Mouse (Mus musculus): ENCODE measurements at regions not wholly inside any gene's neighbourhood (a gene's known extent, or its start where the extent isn't known, plus 50 kb on each side); places are given as distances from the start of the nearest gene placed in this dataset.

DNA sequence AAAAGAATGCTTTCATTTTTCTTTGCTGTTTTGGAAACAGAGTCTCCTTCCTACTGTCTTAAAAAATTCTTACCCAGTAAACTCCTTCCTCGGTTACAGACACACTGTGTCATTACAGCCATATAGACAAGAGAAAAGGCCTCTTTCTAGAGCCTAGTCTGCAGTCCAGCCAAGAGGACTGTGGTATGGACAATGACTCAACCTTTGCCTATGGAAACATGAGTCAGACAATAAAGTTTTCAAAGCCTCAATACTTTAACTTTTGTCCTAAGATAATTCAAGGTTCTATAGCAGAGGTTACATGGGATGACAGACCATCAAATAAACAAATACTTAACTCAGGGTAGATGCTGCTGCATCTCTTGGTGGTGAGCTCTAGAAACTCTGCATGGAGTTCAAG, 339.4 kb upstream of the Sox9 start:
- DNase-seq (ENCODE audit: low spot score), result no peak

DNA sequence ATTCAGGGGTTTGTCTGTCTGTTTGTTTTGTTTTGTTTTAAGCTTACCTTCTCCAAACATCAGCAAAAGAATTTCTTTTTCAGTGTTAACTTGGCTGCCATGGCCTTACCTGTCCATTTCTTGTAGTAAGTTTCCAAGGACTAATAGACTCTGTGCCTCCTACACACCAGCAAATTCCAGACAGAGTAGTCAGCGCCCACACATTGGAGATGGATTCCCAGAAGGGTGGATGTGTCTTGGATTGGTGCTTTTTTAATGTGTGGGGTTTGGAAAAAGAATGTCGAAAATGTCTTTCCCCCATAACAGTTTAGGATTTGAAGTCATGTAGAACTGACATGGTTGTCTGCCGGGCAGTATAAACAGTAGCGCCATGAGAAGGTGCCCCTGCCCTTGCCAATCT, 338.1 kb upstream of the Sox9 start:
- no peak for DNase-seq (ENCODE audit: low spot score)

DNA sequence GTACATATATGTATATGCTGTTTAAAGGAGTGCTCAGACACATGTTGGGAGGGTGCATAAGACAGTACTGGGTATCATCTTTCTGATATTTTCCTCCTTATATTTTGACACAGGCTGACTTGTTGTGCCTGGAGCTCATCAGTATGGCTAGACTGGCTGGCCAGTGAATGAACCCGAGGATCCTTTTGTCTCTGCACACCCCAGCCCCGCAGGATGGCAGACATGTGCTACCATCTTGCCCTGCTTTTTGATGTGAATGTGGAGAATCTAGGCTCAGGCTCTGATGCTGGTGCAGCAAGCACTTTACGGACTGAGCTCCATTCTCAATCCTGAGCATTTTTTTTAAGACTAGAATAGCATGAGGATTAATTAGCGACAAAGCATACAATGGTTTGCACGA, 332.4 kb upstream of the Sox9 start:
- peak; percentile 53 for DNase-seq (ENCODE audit: low spot score)

DNA sequence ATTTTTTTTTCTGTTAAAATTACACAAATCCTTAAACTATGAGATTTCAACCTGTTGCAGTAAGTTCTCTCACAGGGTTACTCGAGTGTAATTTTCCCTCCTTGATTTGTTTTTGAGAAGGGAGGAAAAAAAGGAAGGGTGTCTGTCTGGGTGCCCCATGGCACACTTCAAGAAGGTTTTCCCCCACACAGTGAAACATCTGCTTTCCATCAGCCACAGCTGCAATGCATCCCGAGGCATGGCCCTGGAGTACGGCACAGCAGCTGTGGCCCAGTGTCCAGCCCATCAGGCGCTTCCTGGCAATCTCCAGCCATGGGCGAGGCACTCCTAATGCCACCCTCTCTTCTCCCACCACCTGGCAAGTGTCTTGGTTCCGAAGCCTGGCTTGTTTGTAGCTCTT, 331.8 kb upstream of the Sox9 start:
- peak; percentile 74 for DNase-seq (ENCODE audit: low spot score)

DNA sequence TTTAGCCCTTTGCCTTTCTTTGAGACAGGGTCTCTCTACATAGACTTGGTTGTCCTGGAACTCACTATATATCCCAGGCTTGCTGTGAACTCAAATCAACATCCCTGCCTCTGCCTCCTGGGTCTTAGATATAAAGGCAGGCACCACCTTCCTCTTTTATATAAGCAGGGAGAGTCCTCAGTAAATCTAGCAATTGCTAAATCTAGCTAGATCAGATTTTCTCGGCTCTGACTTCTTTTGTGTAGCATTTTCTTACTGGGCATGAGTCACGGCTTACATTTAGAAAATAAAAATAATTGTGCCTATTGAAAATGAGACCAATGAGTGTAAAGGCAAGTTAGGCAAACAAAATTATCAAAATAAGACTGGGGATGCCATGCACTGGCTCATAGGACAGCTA, 323.9 kb upstream of the Sox9 start:
- DNase-seq (ENCODE audit: low spot score), result no peak

DNA sequence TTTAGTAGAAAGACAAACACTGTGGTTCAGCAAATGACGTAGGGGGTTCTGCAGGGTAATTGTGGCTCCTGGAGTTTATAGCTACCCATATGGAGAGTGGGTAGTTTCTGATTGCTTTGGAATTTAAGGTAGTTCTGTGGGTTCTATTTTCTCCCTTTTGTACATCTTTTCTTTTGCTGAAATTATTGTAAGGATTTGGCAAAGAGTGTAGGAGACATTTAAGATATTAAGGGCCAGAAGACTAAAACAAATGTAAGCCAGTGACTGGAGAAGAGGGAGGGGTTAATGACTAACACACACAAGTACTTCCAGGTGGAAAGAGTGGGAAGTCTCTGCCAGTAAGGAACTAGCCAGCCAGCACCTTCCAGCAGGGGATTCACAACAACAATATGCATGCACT, 318.9 kb upstream of the Sox9 start:
- no peak for DNase-seq (ENCODE audit: low spot score)

DNA sequence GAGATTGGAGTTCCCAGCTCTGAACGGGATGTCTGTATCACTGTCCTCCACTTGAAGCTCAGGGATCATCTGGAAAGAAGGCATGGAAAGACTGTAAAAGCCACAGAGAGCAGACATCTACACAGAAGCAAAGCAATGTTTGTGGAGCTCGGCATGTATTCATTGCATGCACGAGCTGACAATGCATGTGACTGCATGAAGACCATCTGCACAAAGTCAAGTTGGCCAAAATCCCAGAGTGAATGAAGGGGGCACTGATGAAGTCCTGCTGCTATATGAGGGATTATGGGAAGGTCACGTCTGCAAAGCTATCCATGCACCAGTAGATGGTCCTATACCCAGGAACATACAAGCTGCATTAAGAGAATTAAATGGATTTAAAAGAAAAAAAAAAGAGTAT, 317.6 kb upstream of the Sox9 start:
- DNase-seq (ENCODE audit: low spot score), result no peak

DNA sequence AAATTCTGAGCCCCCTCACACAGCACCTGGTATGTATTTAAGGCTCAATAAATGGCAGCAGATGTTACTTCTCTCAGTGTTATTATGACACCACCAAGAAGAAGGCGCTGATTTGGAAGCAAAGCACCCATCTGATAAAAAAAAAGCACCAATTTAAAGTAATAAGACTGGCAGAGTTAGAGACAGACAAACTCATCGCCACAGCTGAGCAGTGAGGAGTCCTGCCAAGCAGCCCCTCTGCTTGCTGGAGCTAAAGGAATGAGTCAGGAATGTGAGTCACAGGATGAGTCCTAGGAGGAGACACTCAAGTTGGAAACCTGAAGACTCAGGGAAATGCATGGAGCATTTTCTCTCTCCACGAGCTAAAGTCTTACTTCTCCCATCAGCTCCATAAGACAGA, 311.7 kb upstream of the Sox9 start:
- DNase-seq (ENCODE audit: low spot score), result no peak

DNA sequence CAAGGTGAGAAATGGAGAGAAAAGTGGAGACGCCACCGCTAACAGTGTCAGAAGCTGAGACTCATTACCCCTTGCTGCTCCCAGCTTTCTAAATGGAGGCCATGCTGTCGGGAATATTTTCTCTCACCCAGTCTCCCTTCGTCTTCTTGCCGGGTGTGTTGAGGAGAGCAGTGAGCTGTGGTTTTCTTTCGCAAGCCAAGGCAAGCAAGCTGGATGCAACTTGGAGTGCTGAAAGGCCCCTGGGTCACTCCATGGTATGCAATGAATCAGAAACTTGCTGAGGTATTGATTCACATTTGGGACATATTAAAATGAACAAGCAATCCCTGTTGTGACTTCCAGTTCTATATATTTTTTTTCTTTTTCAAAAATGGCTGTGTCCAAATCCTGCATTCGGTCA, 308.8 kb upstream of the Sox9 start:
- no peak for DNase-seq (ENCODE audit: low spot score)

DNA sequence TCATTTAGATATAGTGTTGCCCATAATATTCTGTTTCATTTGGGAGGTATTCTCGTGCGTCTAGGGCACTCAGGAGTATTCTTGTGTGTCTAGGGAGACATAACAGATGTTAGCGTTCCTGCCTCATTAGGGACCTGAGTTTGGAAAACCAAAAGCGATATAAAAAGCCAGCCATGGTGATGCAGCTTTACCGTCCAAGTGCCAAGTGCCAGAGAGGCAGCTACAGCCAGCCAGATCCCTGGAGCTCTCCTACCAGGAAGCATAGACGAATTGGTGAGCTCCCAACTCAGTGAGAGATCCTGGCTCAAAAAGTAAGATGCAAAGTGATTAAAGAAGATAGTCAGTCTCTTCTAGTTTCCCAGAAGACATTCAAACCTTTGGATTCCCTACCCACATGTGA, 308.3 kb upstream of the Sox9 start:
- no peak for DNase-seq (ENCODE audit: low spot score)

DNA sequence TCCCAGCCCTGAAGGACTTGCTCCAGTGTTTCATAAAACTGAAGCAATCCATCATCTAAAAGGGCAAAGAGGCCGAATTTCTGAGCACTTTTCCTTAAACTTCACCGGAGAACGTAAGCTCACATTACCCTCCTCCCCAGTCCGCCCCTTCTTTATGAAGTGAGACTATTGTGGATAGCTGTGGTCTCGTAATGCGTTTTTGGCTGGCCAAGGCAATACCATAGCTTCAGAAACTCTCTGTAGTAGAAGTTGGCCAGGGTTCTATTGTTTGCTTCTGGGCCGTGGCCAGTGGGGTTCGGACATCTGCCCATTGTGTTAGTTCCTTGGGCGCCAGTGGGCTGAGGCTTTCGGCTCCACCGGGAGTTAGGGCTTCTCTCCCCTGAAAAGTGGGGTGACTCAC, 301.7 kb upstream of the Sox9 start:
- DNase-seq (ENCODE audit: low spot score), result no peak

DNA sequence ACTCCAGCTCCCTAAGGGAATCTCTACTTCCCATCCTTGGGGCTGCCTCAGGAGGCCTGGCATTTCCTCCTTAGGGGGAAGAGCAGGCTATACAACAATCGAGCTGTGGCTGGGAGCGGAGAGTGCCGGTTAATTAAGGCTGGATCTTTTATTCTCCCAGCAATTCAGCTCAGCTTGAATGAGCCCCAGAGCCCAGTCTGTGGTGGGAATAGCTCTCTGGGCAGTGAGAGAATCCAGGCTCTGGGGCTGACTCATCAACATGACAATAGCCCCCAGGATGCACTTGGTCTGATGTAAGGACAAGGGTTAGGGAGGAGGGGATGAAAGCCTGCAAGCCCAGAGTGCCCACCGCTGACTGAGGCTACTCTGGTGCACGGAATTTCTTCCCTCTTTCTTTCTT, 280.2 kb upstream of the Sox9 start:
- peak; percentile 90 for DNase-seq (ENCODE audit: low spot score)

DNA sequence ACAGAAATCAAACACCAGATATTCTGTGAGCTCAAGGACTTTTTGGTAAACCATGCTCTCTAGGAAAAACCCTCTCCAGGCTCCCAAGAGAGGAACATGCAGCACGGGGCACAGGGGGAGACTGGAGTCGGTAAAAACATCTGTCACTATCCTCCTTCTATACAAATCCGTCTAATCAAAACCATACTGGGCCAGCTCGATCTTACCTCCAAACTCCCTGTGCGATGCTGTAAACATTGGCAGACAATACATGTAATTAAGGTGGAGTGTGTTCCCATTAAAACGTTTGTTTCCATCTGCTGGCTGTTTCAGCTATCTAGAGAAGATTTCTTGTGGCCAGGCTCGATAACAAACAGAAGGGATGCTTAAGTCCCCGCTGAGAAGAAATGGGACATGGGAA, 262.9 kb upstream of the Sox9 start:
- DNase-seq (ENCODE audit: low spot score), result no peak

DNA sequence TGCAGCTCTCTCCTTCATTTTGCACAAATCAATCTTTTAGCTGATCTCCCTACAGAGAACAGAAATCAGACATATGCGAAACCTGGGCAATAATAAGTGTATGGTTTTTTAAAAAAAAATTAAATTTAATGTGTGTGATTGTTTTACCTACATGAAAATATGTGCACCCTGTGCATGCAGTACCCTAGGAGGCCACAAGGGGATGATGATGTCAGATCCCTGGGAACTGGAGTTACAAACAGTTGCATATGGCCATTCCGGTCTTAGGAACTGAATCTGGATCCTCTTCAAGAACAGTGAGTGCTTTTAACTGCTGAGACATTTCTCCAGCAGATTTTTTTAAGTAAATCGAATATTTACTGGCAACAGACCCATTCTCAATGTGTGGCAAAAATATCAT, 257.0 kb upstream of the Sox9 start:
- no peak for DNase-seq (ENCODE audit: low spot score)

DNA sequence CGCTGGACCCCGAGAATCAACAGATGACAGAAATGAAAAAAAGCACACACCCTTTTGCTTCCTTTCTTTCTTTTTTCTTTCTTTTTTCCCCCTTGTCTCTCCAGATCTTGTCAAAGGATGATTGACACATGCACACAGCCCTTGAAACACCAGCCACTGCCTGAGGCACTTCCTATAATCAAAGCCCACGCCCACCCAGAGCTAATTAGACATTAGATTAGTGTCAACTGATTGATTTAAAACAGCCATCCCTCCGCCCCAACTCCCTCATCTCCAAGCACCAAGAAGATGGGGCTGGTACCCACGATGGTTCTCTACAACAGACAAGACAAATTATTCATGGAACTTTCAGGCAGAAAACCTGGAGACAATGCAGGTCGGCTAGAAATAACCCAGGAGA, 239.5 kb upstream of the Sox9 start:
- peak; percentile 56 for DNase-seq (ENCODE audit: low spot score)

DNA sequence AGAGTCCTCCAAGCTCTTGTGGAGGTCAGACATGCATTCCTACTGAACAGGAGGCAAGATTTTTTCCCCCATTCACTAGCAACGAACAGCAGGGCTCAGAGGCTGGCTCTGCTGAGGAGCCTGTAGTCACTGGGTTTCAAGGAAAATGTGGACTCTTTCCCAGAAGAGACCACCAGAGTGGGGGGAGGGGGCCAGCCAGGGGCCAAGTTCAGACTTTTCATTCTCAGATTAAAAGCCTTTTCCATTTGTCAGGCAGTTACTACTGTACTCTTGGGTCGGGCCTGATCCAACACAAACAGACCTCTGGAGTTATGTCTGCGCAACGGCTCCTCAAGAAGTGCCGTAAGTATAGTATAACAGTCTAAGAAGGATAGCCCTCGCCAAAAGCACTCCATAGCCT, 238.6 kb upstream of the Sox9 start:
- no peak for DNase-seq (ENCODE audit: low spot score)

DNA sequence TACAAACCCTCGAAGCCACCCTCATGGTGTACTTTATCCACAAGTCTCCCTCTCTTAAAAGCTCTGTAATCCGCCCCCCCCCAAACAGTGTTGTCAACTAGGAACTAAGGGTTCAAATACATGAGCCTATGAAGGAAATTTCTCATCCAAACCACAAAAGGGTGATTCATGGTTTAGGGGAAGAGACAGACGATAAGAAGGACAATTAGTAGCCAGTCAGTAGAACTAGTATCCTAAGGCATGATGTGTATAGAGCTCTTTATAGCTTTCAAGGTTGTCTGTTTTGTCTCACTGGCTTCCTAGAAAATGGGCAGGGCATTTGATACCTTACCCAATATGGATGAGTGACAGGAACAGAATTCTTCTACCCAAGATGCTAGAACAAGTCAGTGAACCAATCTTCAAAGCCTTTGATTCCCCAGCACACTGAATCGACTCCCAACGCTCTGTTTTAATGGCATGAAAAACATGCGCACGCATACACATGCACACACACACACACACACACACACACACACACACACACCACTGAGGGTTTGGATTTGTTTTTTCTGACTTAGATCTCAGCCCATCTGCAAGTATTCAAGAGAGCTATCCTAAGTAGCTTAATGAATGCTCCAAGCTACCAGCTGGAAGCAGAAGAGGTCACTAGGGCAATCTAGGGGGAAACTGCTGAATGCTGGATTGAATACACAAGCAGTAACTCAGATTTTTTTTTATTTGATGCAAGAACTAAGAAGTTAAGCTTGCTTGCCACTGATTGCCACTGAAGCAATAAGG, 236.6 kb upstream of the Sox9 start:
- DNase-seq (ENCODE audit: low spot score), result peak; percentile 71

DNA sequence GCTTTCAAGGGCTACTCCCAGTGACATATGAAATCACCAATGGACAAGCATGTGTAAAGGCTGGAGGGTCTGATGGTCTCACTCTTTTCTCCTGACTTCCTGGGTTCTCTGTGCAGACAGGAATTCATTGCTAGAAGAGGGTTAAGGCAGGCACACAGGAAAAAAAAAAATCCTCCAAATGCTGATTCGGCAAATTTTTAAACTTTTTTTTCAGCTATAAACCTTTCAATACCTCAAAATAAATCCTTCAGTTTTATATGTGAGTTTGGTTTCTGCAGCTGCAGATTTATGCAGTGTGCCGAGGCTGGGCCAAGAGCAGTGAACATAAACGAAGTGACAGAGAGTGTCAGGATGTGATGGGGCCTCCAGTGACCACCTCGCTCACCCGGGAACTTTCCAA, 235.9 kb upstream of the Sox9 start:
- no peak for DNase-seq (ENCODE audit: low spot score)

DNA sequence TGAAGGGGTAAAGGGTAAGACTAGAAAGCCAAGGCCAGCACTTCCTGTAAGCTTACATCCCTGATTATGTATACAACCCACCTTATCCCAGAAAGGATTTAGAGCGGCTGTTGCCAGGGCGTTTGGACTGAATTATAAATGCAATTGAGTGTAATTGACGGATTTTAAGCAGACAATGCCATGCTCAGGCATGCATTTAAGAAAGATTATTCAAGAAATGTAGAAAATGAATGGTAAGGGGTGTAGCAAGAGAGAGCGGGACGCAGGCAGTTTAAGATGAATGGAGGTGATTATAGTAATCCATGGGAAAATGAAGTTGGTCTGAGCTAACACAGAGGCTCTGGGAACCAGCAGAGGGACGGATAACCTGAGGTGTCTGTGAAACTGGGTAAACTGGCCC, 229.2 kb upstream of the Sox9 start:
- DNase-seq (ENCODE audit: low spot score), result peak; percentile 22

DNA sequence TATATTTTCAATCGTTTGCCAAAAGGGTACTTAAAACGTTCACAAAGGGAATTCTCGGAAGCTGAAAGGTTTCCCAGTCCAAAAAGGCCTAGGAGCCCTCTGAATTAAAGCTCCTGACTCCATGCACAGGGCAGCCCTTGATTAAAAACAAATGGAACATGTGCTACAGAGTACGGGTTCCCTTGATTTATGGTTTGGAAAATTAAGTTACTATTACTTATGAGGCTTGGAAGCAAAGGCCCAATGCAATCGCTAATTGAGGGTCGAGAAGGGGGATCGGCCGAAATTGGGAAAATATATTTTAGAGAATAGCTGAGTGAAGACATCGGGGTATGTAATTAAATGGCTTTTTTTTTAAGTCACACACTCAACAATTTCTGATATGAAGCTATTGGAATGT, 219.0 kb upstream of the Sox9 start:
- no peak for DNase-seq (ENCODE audit: low spot score)

DNA sequence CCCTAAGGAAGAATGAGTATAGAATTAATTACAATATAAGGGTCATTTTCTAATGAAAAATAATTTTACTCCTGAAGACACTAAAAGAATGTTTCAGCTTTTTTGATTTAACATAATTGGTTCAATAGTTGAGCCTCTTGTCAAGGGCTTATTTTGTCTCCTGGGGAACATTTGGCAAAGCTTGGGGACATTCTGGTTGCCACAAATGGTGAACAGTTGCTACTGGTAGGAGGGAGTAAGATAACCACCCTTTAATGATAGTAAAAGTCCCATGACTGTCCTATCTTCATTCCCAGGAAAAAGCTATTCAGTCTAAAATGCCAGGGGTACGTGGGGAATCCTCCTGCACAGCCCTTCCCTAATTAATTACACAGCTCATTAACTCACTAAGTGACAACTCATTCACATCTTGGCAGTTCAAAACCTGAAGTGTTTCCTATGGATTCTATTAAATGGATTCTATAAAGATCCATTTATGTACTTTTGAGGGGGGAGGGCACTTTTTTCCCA, 217.3 kb upstream of the Sox9 start:
- no peak for DNase-seq (ENCODE audit: low spot score)

DNA sequence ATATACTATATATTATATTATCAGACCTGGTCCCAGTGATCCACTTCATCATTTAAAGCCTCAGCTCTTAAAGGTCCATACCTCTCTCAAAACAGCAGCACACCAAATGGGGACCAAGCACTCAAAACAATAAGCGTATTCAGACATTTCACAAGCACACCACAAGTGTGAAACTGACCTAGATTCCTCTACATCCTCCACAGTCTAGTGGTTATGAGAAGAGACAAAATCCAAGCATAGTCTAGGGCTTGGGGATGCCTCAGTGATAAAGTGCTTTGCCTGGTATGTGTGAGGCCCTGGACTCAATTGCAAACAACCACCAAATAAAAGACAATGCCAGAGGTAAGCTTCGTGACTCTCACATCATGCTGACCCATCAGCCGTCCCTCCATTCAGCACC, 216.0 kb upstream of the Sox9 start:
- no peak for DNase-seq (ENCODE audit: low spot score)

DNA sequence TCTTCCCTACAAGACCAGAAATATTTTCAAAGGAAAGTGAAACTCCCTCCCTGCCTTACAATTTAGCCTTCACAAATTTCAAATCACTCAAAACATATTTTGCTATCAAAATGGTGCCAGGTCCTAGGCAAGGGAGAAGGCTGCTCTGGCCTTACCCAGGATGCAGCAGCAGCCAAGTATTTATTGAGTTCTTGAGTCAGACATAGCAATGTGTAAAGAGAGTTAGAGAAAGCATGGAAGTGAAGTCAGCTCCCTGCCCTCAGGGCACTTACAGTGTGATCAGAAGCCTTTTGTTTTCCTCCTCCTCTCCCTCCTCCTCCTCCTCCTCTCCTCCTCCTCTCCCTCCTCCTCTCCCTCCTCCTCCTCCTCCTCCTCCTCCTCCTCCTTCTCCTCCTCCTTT, 194.6 kb upstream of the Sox9 start:
- DNase-seq (ENCODE audit: low spot score), result no peak

DNA sequence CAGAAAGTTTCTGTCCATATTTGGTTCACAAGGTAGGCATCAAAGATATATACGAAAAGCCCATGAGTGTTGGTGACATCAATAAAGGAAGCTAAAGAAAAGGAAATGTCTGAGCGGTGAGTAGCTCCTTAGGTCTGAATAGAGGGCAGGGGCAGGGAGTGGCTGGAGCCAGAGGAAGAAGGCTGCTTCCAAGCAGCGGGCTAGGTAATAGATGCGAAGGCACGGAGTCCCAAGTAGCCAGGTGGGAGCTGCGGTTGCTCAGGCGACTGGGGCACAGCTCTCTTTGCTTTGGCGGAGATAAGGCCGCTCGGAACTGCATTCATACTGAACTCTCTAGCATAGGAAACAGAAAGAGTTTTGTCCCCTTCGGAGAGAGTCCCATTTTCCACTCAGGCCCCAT, 193.9 kb upstream of the Sox9 start:
- no peak for DNase-seq (ENCODE audit: low spot score)

DNA sequence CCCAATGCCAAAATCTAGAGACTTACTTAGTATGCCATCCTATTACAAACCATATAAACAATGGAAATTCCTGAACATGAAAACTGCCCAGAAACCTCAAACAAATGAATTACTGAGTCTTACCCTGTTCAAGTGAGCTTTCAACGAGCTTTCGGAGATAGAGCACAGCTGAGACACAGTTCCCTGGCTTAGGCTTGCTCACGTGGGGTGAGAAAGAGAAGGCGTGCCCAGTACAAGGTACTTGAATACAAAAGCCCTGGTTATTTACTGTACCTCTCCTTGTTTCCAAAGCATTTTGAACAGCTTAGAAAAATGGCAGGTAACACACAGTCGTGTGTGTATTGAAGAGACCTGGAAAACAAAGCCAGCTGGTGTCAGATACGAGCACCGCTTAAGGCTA, 191.8 kb upstream of the Sox9 start:
- no peak for DNase-seq (ENCODE audit: low spot score)

Measured in embryo, embryonic 10.5 days (tissue).